Mouse (Mus musculus) intestine, embryonic 14.5 days (tissue): ENCODE results near the gene Zbtb8os. TPM values are rescaled to one million over a fixed set of nuclear protein-coding genes. Genes with fewer than 3 reads are reported as not detected.

Experiments used
- ATAC-seq: fragments of 200-750 bp; cut with Nextera tagmentation; replicated peaks from 2 replicates; pipeline ENCODE4 v1.8.0; 2017; ENCODE audit warnings: low read depth, moderate number of reproducible peaks, moderate TSS enrichment, moderate library complexity; ENCODE audit not compliant: low FRiP score, low TSS enrichment
- DNase-seq: peaks from one replicate; pipeline ENCODE4 v3.0.0-alpha.2; 2018; ENCODE audit warnings: low spot score
- H3K27ac ChIP-seq: fragments of 300-500 bp; sonication (generic); 2 replicates; pipeline ENCODE4 v1.5.1; 2014; ENCODE audit warnings: low read depth, mild to moderate bottlenecking, control low read depth
- H3K27me3 ChIP-seq: fragments of 300-500 bp; sonication (generic); replicated peaks from 2 replicates; pipeline ENCODE4 v1.6.1; 2014; ENCODE audit warnings: low read length, control low read depth; ENCODE audit not compliant: control insufficient read depth, insufficient read depth
- H3K36me3 ChIP-seq: fragments of 300-500 bp; sonication (generic); 2 replicates; pipeline ENCODE4 v1.6.1; 2014; ENCODE audit warnings: low read length, control low read depth; ENCODE audit not compliant: control insufficient read depth, insufficient read depth
- H3K4me1 ChIP-seq: fragments of 300-500 bp; sonication (generic); replicated peaks from 2 replicates; pipeline ENCODE4 v1.6.1; 2014; ENCODE audit warnings: low read length, control low read depth, mixed read lengths; ENCODE audit not compliant: control insufficient read depth, insufficient read depth
- H3K4me2 ChIP-seq: fragments of 300-500 bp; sonication (generic); 2 replicates; pipeline ENCODE4 v1.6.1; 2014; ENCODE audit warnings: low read length
- H3K4me3 ChIP-seq: fragments of 300-500 bp; sonication (generic); 2 replicates; pipeline ENCODE4 v1.5.1; 2014; ENCODE audit warnings: low read depth, low read length, control low read depth, mixed read lengths
- H3K9ac ChIP-seq: fragments of 300-500 bp; sonication (generic); 2 replicates; pipeline ENCODE4 v1.6.1; 2014; ENCODE audit warnings: mild to moderate bottlenecking, low read length
- H3K9me3 ChIP-seq: fragments of 300-500 bp; sonication (generic); 2 replicates; pipeline ENCODE4 v1.6.1; 2016; ENCODE audit warnings: low read length, control low read depth; ENCODE audit not compliant: control insufficient read depth
- WGBS: fragments of 180-500 bp; shearing (Covaris S2); extraction: QIAGEN DNeasy Blood & Tissue Kit; methylation state at CpG from one replicate; pipeline ENCODE4 v1.1.7; 2014; 5-methylcytosine and 5-hydroxymethylcytosine counted together
- polyA plus RNA-seq: library from polyadenylated mRNA; unstranded; fragments of >200 nt; fragmentation: Nextera tagmentation; extraction: Ambion mirVana; gene quantifications from 2 replicates; pipeline ENCODE4 v1.2.1, GENCODE M21; 2014

The Zbtb8os gene
- polyA plus RNA-seq, 1 experiment from 2014 or later, result 51.3 TPM

GRCm38 (mm10) chr4:129396960-129397359, 61.5 kb downstream of the Zbtb8os start:
- H3K9me3 ChIP-seq, result no peaks in the 10 kb centered on the region
- no peaks in the 10 kb centered on the region for H3K27me3 ChIP-seq
- WGBS, result 74% methylated on average over 3 of the region's 3 CpGs
- H3K27ac ChIP-seq, result no peak overlapping the region
- H3K4me1 ChIP-seq, result no peaks in the 10 kb centered on the region
- no peak overlapping the region for H3K4me2 ChIP-seq
- no peak overlapping the region for H3K9ac ChIP-seq
- ATAC-seq (no peak), DNase-seq (no peak)
- no peak overlapping the region for H3K4me3 ChIP-seq
- no peaks in the 10 kb centered on the region for H3K36me3 ChIP-seq

- H3K9me3 ChIP-seq, result no peaks in the 10 kb centered on the region
- no peak for DNase-seq
- H3K36me3 ChIP-seq, result no peaks in the 10 kb centered on the region
- no peaks in the 10 kb centered on the region for H3K4me1 ChIP-seq
- ATAC-seq, result no peak
- H3K9ac ChIP-seq, result no peak overlapping the region
- WGBS, result 75% methylated on average over 4 of the region's 4 CpGs
- H3K27me3 ChIP-seq, result no peaks in the 10 kb centered on the region
- no peak overlapping the region for H3K27ac ChIP-seq
- H3K4me3 ChIP-seq, result no peak overlapping the region
- no peak overlapping the region for H3K4me2 ChIP-seq
Measured at GRCm38 (mm10) chr4:129399813-129400212, 64.3 kb downstream of the Zbtb8os start.

Other genes with a start within 250 kb of the Zbtb8os start
- 32.2 and 45.9 TPM in 2 replicates for gene Tmem54, start 230.1 kb upstream of the Zbtb8os start, polyA plus RNA-seq
- gene Hpca, start 213.7 kb upstream of the Zbtb8os start, polyA plus RNA-seq, result 2.2 and 2.7 TPM in 2 replicates
- 1.7 and 2.4 TPM in 2 replicates for gene Fndc5, start 198.7 kb upstream of the Zbtb8os start, polyA plus RNA-seq
- gene S100pbp, start 146.0 kb upstream of the Zbtb8os start, polyA plus RNA-seq, result 14.6 and 19.5 TPM in 2 replicates
- gene Yars, start 145.9 kb upstream of the Zbtb8os start, polyA plus RNA-seq, result 92.9 and 97.2 TPM in 2 replicates
- gene C77080, start 74.3 kb upstream of the Zbtb8os start, polyA plus RNA-seq, result 7.2 and 7.4 TPM in 2 replicates
- 1.3 and 2.1 TPM in 2 replicates for gene Sync, start 48.1 kb upstream of the Zbtb8os start, polyA plus RNA-seq
- gene Rbbp4, start 325 bp upstream of the Zbtb8os start, polyA plus RNA-seq, result 333 and 352 TPM in 2 replicates
- 7.6 and 11.1 TPM in 2 replicates for gene Zbtb8a, start 42.4 kb downstream of the Zbtb8os start, polyA plus RNA-seq
- gene Zbtb8b, start 105.2 kb downstream of the Zbtb8os start, polyA plus RNA-seq, result 1.7 TPM in 2 replicates
- gene Bsdc1, start 125.9 kb downstream of the Zbtb8os start, polyA plus RNA-seq, result 21.8 and 24.6 TPM in 2 replicates
- gene Tssk3, start 155.3 kb downstream of the Zbtb8os start, polyA plus RNA-seq, result not detected in 2 replicates
- gene Fam229a, start 155.5 kb downstream of the Zbtb8os start, polyA plus RNA-seq, result 0.47 TPM in 1 of 2 replicates, not detected in the other
- gene Marcksl1, start 177.9 kb downstream of the Zbtb8os start, polyA plus RNA-seq, result 595 and 619 TPM in 2 replicates
- 212 and 230 TPM in 2 replicates for gene Hdac1, start 207.0 kb downstream of the Zbtb8os start, polyA plus RNA-seq
- gene Lck, start 237.9 kb downstream of the Zbtb8os start, polyA plus RNA-seq, result 7.9 and 8.1 TPM in 2 replicates
- gene Fam167b, start 242.9 kb downstream of the Zbtb8os start, polyA plus RNA-seq, result 1.5 and 1.8 TPM in 2 replicates